Mouse (Mus musculus): ENCODE measurements at regions not wholly inside any gene's neighbourhood (a gene's known extent, or its start where the extent isn't known, plus 50 kb on each side); places are given as distances from the start of the nearest gene placed in this dataset.
"Not testable (repeated sequence)": the region's sequence is repeated elsewhere in the genome, so short reads cannot be mapped to it uniquely, and the experiment has no call there.

GRCm38 (mm10) chr12:45562637-45563220 lies 488.2 kb upstream of the Stxbp6 start:
- no peak overlapping the region for H3K9ac ChIP-seq (ENCODE audit: low read length)
- H3K9me3 ChIP-seq (ENCODE audit: control insufficient read depth, low read length): no peaks in the 10 kb centered on the region
- no peaks in the 10 kb centered on the region for H3K36me3 ChIP-seq (ENCODE audit: control insufficient read depth, insufficient read depth, low read length)
- no peak for ATAC-seq (replicated peaks; ENCODE audit: low FRiP score, low TSS enrichment, low read depth)
- no peak overlapping the region for H3K4me2 ChIP-seq (ENCODE audit: low read length)
- no peaks in the 10 kb centered on the region for H3K27me3 ChIP-seq (replicated peaks; ENCODE audit: control insufficient read depth, insufficient read depth, low read length)
- 59% methylated on average over 1 of the region's 1 CpGs for WGBS
- H3K4me1 ChIP-seq (replicated peaks; ENCODE audit: control insufficient read depth, insufficient read depth, low read length): no peaks in the 10 kb centered on the region
- no peak overlapping the region for H3K27ac ChIP-seq (ENCODE audit: low read depth)
- no peak for DNase-seq (ENCODE audit: low spot score)
- H3K4me3 ChIP-seq (ENCODE audit: low read depth, low read length): no peak overlapping the region

- no peaks in the 10 kb centered on the region for H3K9me3 ChIP-seq (ENCODE audit: control insufficient read depth, low read length)
- H3K4me2 ChIP-seq (ENCODE audit: low read length): no peak overlapping the region
- WGBS: 64% methylated on average over 11 of the region's 11 CpGs
- DNase-seq (ENCODE audit: low spot score) (no peak), ATAC-seq (replicated peaks; ENCODE audit: low FRiP score, low TSS enrichment, low read depth) (no peak)
- H3K4me3 ChIP-seq (ENCODE audit: low read depth, low read length): no peak overlapping the region
- no peaks in the 10 kb centered on the region for H3K4me1 ChIP-seq (replicated peaks; ENCODE audit: control insufficient read depth, insufficient read depth, low read length)
- no peaks in the 10 kb centered on the region for H3K36me3 ChIP-seq (ENCODE audit: control insufficient read depth, insufficient read depth, low read length)
- no peak overlapping the region for H3K9ac ChIP-seq (ENCODE audit: low read length)
- H3K27me3 ChIP-seq (replicated peaks; ENCODE audit: control insufficient read depth, insufficient read depth, low read length): no peaks in the 10 kb centered on the region
- H3K27ac ChIP-seq (ENCODE audit: low read depth): no peak overlapping the region
Measured at GRCm38 (mm10) chr12:45561889-45562288, 487.4 kb upstream of the Stxbp6 start.

GRCm38 (mm10) chr12:45561362-45561761 lies 486.9 kb upstream of the Stxbp6 start:
- Histone ChIP-seq H3K4me1 (replicated peaks; ENCODE audit: control insufficient read depth, insufficient read depth, low read length) (no peaks in the 10 kb centered on the region), H3K9ac (ENCODE audit: low read length) (no peak overlapping the region), H3K27ac (ENCODE audit: low read depth) (no peak overlapping the region), H3K4me3 (ENCODE audit: low read depth, low read length) (no peak overlapping the region), H3K4me2 (ENCODE audit: low read length) (no peak overlapping the region), H3K27me3 (replicated peaks; ENCODE audit: control insufficient read depth, insufficient read depth, low read length) (no peaks in the 10 kb centered on the region), H3K36me3 (ENCODE audit: control insufficient read depth, insufficient read depth, low read length) (no peaks in the 10 kb centered on the region), H3K9me3 (ENCODE audit: control insufficient read depth, low read length) (no peaks in the 10 kb centered on the region)
- ATAC-seq (replicated peaks; ENCODE audit: low FRiP score, low TSS enrichment, low read depth) (no peak), DNase-seq (ENCODE audit: low spot score) (no peak)
- 60% methylated on average over 1 of the region's 1 CpGs for WGBS

GRCm38 (mm10) chr12:45549906-45550305 lies 475.4 kb upstream of the Stxbp6 start:
- not testable (repeated sequence) for ATAC-seq (replicated peaks; ENCODE audit: low FRiP score, low TSS enrichment, low read depth); H3K4me1 ChIP-seq (replicated peaks; ENCODE audit: control insufficient read depth, insufficient read depth, low read length); H3K27ac ChIP-seq (ENCODE audit: low read depth); H3K4me3 ChIP-seq (ENCODE audit: low read depth, low read length); DNase-seq (ENCODE audit: low spot score); H3K36me3 ChIP-seq (ENCODE audit: control insufficient read depth, insufficient read depth, low read length); H3K27me3 ChIP-seq (replicated peaks; ENCODE audit: control insufficient read depth, insufficient read depth, low read length); H3K4me2 ChIP-seq (ENCODE audit: low read length); H3K9me3 ChIP-seq (ENCODE audit: control insufficient read depth, low read length); H3K9ac ChIP-seq (ENCODE audit: low read length)
- 79% methylated on average over 5 of the region's 5 CpGs for WGBS

- Histone ChIP-seq H3K4me2 (ENCODE audit: low read length) (no peak overlapping the region), H3K27me3 (replicated peaks; ENCODE audit: control insufficient read depth, insufficient read depth, low read length) (no peaks in the 10 kb centered on the region), H3K9me3 (ENCODE audit: control insufficient read depth, low read length) (no peaks in the 10 kb centered on the region), H3K9ac (ENCODE audit: low read length) (no peak overlapping the region), H3K4me3 (ENCODE audit: low read depth, low read length) (no peak overlapping the region), H3K36me3 (ENCODE audit: control insufficient read depth, insufficient read depth, low read length) (no peaks in the 10 kb centered on the region), H3K27ac (ENCODE audit: low read depth) (no peak overlapping the region), H3K4me1 (replicated peaks; ENCODE audit: control insufficient read depth, insufficient read depth, low read length) (no peaks in the 10 kb centered on the region)
- DNase-seq (ENCODE audit: low spot score) (no peak), ATAC-seq (replicated peaks; ENCODE audit: low FRiP score, low TSS enrichment, low read depth) (no peak)
Measured at GRCm38 (mm10) chr12:45519554-45519953, 445.0 kb upstream of the Stxbp6 start.

GRCm38 (mm10) chr12:45514459-45514858 lies 439.9 kb upstream of the Stxbp6 start:
- no peak for ATAC-seq (replicated peaks; ENCODE audit: low FRiP score, low TSS enrichment, low read depth)
- Histone ChIP-seq H3K9me3 (ENCODE audit: control insufficient read depth, low read length) (no peaks in the 10 kb centered on the region), H3K4me2 (ENCODE audit: low read length) (no peak overlapping the region), H3K4me1 (replicated peaks; ENCODE audit: control insufficient read depth, insufficient read depth, low read length) (no peaks in the 10 kb centered on the region), H3K27me3 (replicated peaks; ENCODE audit: control insufficient read depth, insufficient read depth, low read length) (no peaks in the 10 kb centered on the region), H3K4me3 (ENCODE audit: low read depth, low read length) (no peak overlapping the region), H3K9ac (ENCODE audit: low read length) (no peak overlapping the region), H3K27ac (ENCODE audit: low read depth) (no peak overlapping the region), H3K36me3 (ENCODE audit: control insufficient read depth, insufficient read depth, low read length) (no peaks in the 10 kb centered on the region)
- DNase-seq (ENCODE audit: low spot score): no peak
- WGBS: 78% methylated on average over 3 of the region's 3 CpGs

- H3K36me3 ChIP-seq (ENCODE audit: control insufficient read depth, insufficient read depth, low read length): no peaks in the 10 kb centered on the region
- no peak overlapping the region for H3K4me3 ChIP-seq (ENCODE audit: low read depth, low read length)
- DNase-seq (ENCODE audit: low spot score) (no peak), ATAC-seq (replicated peaks; ENCODE audit: low FRiP score, low TSS enrichment, low read depth) (no peak)
- 47% methylated on average over 7 of the region's 7 CpGs for WGBS
- no peaks in the 10 kb centered on the region for H3K9me3 ChIP-seq (ENCODE audit: control insufficient read depth, low read length)
- H3K27me3 ChIP-seq (replicated peaks; ENCODE audit: control insufficient read depth, insufficient read depth, low read length): no peaks in the 10 kb centered on the region
- no peaks in the 10 kb centered on the region for H3K4me1 ChIP-seq (replicated peaks; ENCODE audit: control insufficient read depth, insufficient read depth, low read length)
- H3K27ac ChIP-seq (ENCODE audit: low read depth): no peak overlapping the region
- no peak overlapping the region for H3K4me2 ChIP-seq (ENCODE audit: low read length)
- H3K9ac ChIP-seq (ENCODE audit: low read length): no peak overlapping the region
Measured at GRCm38 (mm10) chr12:45507400-45507982, 433.0 kb upstream of the Stxbp6 start.

GRCm38 (mm10) chr12:45499834-45500233 lies 425.3 kb upstream of the Stxbp6 start:
- Histone ChIP-seq H3K36me3 (ENCODE audit: control insufficient read depth, insufficient read depth, low read length) (no peaks in the 10 kb centered on the region), H3K4me1 (replicated peaks; ENCODE audit: control insufficient read depth, insufficient read depth, low read length) (no peaks in the 10 kb centered on the region), H3K27ac (ENCODE audit: low read depth) (no peak overlapping the region), H3K4me3 (ENCODE audit: low read depth, low read length) (no peak overlapping the region), H3K4me2 (ENCODE audit: low read length) (no peak overlapping the region), H3K9me3 (ENCODE audit: control insufficient read depth, low read length) (no peaks in the 10 kb centered on the region), H3K27me3 (replicated peaks; ENCODE audit: control insufficient read depth, insufficient read depth, low read length) (no peaks in the 10 kb centered on the region), H3K9ac (ENCODE audit: low read length) (no peak overlapping the region)
- ATAC-seq (replicated peaks; ENCODE audit: low FRiP score, low TSS enrichment, low read depth): no peak
- 66% methylated on average over 6 of the region's 6 CpGs for WGBS
- no peak for DNase-seq (ENCODE audit: low spot score)

- Histone ChIP-seq H3K4me3 (ENCODE audit: low read depth, low read length) (no peak overlapping the region), H3K36me3 (ENCODE audit: control insufficient read depth, insufficient read depth, low read length) (no peaks in the 10 kb centered on the region), H3K4me1 (replicated peaks; ENCODE audit: control insufficient read depth, insufficient read depth, low read length) (no peaks in the 10 kb centered on the region), H3K27me3 (replicated peaks; ENCODE audit: control insufficient read depth, insufficient read depth, low read length) (no peaks in the 10 kb centered on the region), H3K27ac (ENCODE audit: low read depth) (no peak overlapping the region), H3K9me3 (ENCODE audit: control insufficient read depth, low read length) (no peaks in the 10 kb centered on the region), H3K9ac (ENCODE audit: low read length) (no peak overlapping the region), H3K4me2 (ENCODE audit: low read length) (no peak overlapping the region)
- DNase-seq (ENCODE audit: low spot score) (no peak), ATAC-seq (replicated peaks; ENCODE audit: low FRiP score, low TSS enrichment, low read depth) (no peak)
Measured at GRCm38 (mm10) chr12:45498230-45498629, 423.7 kb upstream of the Stxbp6 start.
